Mouse (Mus musculus) limb, embryonic 15.5 days (tissue): ENCODE results near the gene Sprr4. TPM values are rescaled to one million over a fixed set of nuclear protein-coding genes. Genes with fewer than 3 reads are reported as not detected.
"Not testable (repeated sequence)": the region's sequence is repeated elsewhere in the genome, so short reads cannot be mapped to it uniquely, and the experiment has no call there.

Experiments
- ATAC-seq: fragments of 200-750 bp; cut with Nextera tagmentation; 2 replicates; pipeline ENCODE4 v1.8.0; 2017; ENCODE audit warnings: low read depth, moderate TSS enrichment; ENCODE audit not compliant: insufficient number of reproducible peaks, low FRiP score, low TSS enrichment
- H3K27ac ChIP-seq: fragments of 300-500 bp; sonication (generic); 2 replicates; pipeline ENCODE4 v1.5.1; 2015; ENCODE audit warnings: moderate library complexity, mild to moderate bottlenecking, inconsistent platforms
- H3K27me3 ChIP-seq: fragments of 300-500 bp; sonication (generic); 2 replicates; pipeline ENCODE4 v1.6.1; 2015; ENCODE audit warnings: inconsistent platforms
- H3K36me3 ChIP-seq: fragments of 300-500 bp; sonication (generic); 2 replicates; pipeline ENCODE4 v1.6.1; 2015; ENCODE audit warnings: inconsistent platforms
- H3K4me1 ChIP-seq: fragments of 300-500 bp; sonication (generic); 2 replicates; pipeline ENCODE4 v1.6.1; 2015; ENCODE audit warnings: inconsistent platforms
- H3K4me2 ChIP-seq: fragments of 300-500 bp; sonication (generic); 2 replicates; pipeline ENCODE4 v1.6.1; 2015; ENCODE audit warnings: mild to moderate bottlenecking, inconsistent platforms
- H3K4me3 ChIP-seq: fragments of 300-500 bp; sonication (generic); 2 replicates; pipeline ENCODE4 v1.5.1; 2015; ENCODE audit warnings: mild to moderate bottlenecking, inconsistent platforms
- H3K9ac ChIP-seq: fragments of 300-500 bp; sonication (generic); 2 replicates; pipeline ENCODE4 v1.6.1; 2015; ENCODE audit warnings: inconsistent platforms
- H3K9me3 ChIP-seq: fragments of 300-500 bp; sonication (generic); 2 replicates; pipeline ENCODE4 v1.6.1; 2016; ENCODE audit warnings: inconsistent platforms
- WGBS: fragments of 180-500 bp; shearing (Covaris S2); methylation state at CpG from one replicate; pipeline ENCODE4 v1.1.7; 2015; 5-methylcytosine and 5-hydroxymethylcytosine counted together
- polyA plus RNA-seq: library from polyadenylated mRNA; unstranded; fragments of >200 nt; fragmentation: Nextera tagmentation; extraction: Ambion mirVana; gene quantifications from 2 replicates; pipeline ENCODE4 v1.2.1, GENCODE M21; 2015

Sprr4 gene
- polyA plus RNA-seq = not detected in 2 replicates

DNA sequence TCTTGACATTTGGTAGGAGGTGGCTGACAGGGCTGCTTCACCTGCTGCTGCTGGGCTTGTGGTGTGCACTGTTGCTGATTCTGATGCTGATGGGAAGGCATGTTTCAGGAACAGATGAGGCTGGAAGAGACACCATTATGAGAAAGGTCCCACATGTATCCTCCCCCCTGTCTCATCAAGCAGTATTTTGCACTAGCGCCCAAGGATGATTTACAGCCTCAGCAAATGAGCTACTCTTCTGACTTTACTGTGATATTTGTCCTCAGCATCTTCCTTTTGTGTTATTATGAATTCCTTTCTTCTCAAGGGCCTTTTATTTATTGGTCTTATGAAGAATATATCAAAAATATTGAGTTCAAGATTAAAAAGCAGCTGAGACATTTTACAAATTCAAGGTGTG is at the start of gene Sprr4:
TSS of gene Sprr4 (minus strand) at position 101 of the 400 bp plus-strand sequence.
- Histone ChIP-seq H3K27ac (no peak within 1 kb of the TSS), H3K4me1 (no peaks in the 10 kb centered on the region), H3K4me3 (no peak within 1 kb of the TSS), H3K9ac (no peak within 1 kb of the TSS), H3K27me3 (no peaks in the 10 kb centered on the region), H3K9me3 (no peaks in the 10 kb centered on the region), H3K36me3 (no peaks in the 10 kb centered on the region), H3K4me2 (no peak within 1 kb of the TSS)
- 88% methylated on average over 1 of the region's 1 CpGs for WGBS
- ATAC-seq = no peak

DNA sequence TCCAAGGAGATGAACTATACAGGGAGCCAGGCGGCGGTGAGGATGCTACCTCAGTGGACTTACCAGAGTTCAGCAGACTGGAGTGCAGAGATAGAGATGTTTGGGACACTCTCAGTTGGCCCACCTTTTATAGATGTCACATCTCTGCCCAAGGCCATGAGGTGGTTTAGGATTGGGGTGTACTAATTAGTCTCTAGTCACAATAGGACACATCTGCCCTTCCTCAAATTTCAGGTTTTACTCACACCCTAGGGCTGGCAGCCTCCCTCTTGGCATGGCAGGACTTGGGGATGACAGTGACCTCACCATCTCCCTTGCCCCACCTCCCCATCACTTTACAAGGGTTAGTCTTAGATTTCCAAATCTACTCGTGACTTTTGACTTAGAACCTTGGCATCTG is 34.1 kb upstream of the Sprr4 start, which contains the start of gene 2310046K23Rik:
TSS of gene 2310046K23Rik (minus strand) at position 101 of the 400 bp plus-strand sequence.
- no peak within 1 kb of the TSS for H3K4me3 ChIP-seq
- no peaks in the 10 kb centered on the region for H3K9me3 ChIP-seq
- H3K36me3 ChIP-seq = no peaks in the 10 kb centered on the region
- H3K4me2 ChIP-seq = no peak within 1 kb of the TSS
- H3K9ac ChIP-seq = no peak within 1 kb of the TSS
- no peaks in the 10 kb centered on the region for H3K27me3 ChIP-seq
- no peak for ATAC-seq
- no peak within 1 kb of the TSS for H3K27ac ChIP-seq
- WGBS = 84% methylated on average over 3 of the region's 3 CpGs
- H3K4me1 ChIP-seq = no peaks in the 10 kb centered on the region

DNA sequence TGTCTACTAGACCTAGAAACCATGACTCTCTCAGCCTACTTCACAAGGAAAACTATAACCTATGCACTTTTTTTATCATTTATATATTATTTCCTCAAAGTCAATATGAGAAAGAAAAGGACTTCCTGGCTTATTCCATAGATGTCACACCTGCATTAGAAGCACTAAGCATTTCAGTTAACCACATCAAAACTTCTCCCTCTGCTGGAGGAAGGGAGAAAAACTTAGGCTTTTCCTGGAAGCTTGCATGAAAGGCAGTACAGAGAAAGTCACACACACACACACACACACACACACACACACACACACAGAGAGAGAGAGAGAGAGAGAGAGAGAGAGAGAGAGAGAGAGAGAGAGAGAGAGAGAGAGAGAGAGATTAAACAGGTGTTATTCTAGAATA is 12.0 kb upstream of the Sprr4 start:
- Histone ChIP-seq H3K27me3 (no peaks in the 10 kb centered on the region), H3K4me3 (no peak overlapping the region), H3K27ac (no peak overlapping the region), H3K9me3 (no peaks in the 10 kb centered on the region), H3K4me1 (no peaks in the 10 kb centered on the region), H3K9ac (no peak overlapping the region), H3K4me2 (no peak overlapping the region), H3K36me3 (no peaks in the 10 kb centered on the region)
- no peak for ATAC-seq

DNA sequence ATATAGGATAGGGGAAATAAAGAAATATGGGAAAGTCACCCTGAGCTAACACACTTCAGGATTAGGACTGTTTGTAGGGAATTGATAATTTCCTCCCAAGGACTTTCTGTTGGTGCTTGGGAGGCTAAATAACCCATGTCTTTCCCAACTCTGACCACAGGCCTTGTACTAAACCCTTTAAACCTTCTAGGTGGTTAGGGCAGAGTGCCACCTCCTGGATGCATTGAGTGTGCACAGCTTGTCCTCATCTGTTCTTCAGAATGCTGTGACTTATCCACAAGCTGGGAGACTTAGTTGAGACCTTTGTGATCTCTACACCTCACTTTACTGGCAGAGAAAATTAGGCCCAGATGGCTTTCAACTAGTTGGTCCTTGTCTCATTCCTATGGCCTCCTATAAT is 10.5 kb upstream of the Sprr4 start:
- Histone ChIP-seq H3K36me3 (no peaks in the 10 kb centered on the region), H3K4me1 (no peaks in the 10 kb centered on the region)
- ATAC-seq = no peak

DNA sequence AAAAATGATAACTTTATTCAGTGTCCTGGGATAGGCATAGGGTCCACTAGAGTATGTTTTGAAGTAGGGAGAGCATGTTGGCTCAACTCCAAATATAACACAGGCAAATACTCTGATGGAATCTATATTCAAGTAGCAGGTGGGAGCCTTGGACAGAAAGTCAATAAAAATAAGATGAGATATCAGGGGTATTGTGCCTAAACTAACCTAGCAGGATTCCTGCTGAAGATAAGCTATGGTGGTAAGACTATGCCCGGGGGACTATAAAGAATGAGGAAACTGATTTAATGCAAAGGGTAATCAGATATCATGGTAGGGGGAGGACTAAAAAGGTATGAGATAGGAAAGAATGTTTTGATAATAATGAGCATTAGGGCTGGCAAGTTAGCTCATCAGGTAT is 7.9 kb upstream of the Sprr4 start:
- no peak overlapping the region for H3K4me2 ChIP-seq
- no peak overlapping the region for H3K4me3 ChIP-seq
- no peak for ATAC-seq
- H3K27me3 ChIP-seq = no peaks in the 10 kb centered on the region
- no peaks in the 10 kb centered on the region for H3K9me3 ChIP-seq
- H3K27ac ChIP-seq = no peak overlapping the region
- no peak overlapping the region for H3K9ac ChIP-seq
- H3K36me3 ChIP-seq = no peaks in the 10 kb centered on the region
- H3K4me1 ChIP-seq = no peaks in the 10 kb centered on the region
- 80% methylated on average over 1 of the region's 1 CpGs for WGBS

More for the DNA sequence above, 10.5 kb upstream of the Sprr4 start:
- Histone ChIP-seq H3K27ac (no peak overlapping the region), H3K4me2 (no peak overlapping the region), H3K4me3 (no peak overlapping the region), H3K27me3 (no peaks in the 10 kb centered on the region), H3K9me3 (no peaks in the 10 kb centered on the region), H3K9ac (no peak overlapping the region)

DNA sequence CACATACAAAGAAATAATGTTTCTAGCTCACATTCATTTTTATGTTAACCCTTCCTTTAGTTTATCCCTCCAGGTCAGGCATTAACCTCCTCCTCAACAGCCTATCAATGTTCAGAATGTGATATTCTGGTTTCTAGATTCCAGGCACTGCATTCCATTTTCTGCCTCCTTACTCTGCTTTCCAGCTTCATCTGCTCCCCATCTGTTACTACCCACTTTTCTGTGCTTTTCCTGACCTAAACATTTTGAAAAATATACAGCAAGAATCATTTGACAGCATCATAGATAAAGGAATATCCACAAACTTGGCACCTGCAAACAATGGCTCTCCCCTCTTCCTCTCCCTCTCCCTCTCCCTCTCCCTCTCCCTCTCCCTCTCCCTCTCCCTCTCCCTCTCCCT is 3.2 kb upstream of the Sprr4 start:
- Histone ChIP-seq H3K4me1 (no peaks in the 10 kb centered on the region), H3K4me2 (no peak overlapping the region), H3K36me3 (no peaks in the 10 kb centered on the region), H3K4me3 (no peak overlapping the region), H3K9ac (no peak overlapping the region), H3K9me3 (no peaks in the 10 kb centered on the region), H3K27me3 (no peaks in the 10 kb centered on the region), H3K27ac (no peak overlapping the region)
- ATAC-seq = no peak

DNA sequence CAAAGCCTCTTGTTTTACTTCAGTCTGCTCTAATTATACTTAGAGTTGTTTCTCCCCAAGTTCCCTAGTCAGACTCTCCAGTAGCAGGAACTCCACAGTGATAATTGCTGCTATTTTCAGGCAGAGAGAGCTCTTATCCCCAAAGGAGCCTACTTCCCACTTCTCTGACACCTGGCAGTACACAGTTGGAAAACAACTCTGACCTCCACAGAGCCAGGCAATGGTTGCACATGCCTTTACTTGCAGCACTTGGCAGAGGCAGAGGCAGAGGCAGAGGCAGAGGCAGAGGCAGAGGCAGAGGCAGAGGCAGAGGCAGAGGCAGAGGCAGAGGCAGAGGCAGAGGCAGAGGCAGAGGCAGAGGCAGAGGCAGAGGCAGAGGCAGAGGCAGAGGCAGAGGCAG is 10.0 kb downstream of the Sprr4 start:
- not testable (repeated sequence) for H3K4me1 ChIP-seq, H3K9me3 ChIP-seq, H3K9ac ChIP-seq, H3K36me3 ChIP-seq, ATAC-seq, H3K4me3 ChIP-seq, H3K27ac ChIP-seq, H3K27me3 ChIP-seq, H3K4me2 ChIP-seq

DNA sequence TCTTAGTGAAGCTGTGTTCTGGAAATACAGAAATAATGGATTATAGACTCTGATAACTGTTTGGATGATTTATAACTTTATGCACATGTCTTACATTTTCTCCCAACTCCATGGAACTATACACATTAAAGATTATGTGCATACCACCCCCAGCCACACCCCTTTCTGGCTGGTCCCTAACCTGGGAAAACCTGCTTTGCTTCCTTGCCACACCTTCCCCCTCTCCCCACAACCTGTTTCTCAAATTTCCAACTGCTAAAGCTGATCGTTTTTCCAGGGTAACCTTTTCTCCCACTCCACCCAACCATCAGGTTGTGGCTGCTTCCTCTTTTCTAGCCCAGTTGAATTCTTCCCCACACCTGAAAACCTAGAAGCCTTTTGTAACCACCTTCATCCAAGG is 14.0 kb downstream of the Sprr4 start:
- H3K27ac ChIP-seq = no peak overlapping the region; the same call in 1 of the 2 replicates
- H3K4me1 ChIP-seq = no peaks in the 10 kb centered on the region
- H3K9ac ChIP-seq = no peak overlapping the region
- no peaks in the 10 kb centered on the region for H3K9me3 ChIP-seq
- no peak overlapping the region for H3K4me2 ChIP-seq
- WGBS = 35% methylated on average over 1 of the region's 1 CpGs
- H3K36me3 ChIP-seq = no peaks in the 10 kb centered on the region
- H3K4me3 ChIP-seq = no peak overlapping the region
- no peak for ATAC-seq
- no peaks in the 10 kb centered on the region for H3K27me3 ChIP-seq

DNA sequence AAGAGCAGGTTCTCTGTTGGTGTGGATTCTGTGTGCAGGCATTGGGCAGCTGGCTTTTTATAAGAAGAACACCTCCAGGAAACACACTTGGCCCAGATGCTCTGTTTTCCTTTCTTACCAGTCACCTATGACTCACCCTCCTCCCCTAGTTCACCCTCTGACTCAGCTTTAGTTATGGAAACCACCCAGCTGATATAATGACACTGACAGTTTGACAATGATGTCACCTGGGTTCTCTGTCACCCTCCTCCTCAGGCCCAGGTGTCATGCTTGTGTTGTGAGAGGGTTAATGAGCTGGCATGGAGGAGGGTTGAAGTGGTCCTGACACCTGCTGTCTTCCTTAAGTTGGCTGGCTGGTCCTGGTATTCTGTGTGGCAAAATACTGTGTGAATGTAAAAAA is 14.4 kb downstream of the Sprr4 start, which contains the start of gene Sprr1a:
TSS of gene Sprr1a (minus strand) at position 33 of the 400 bp plus-strand sequence.
- Histone ChIP-seq H3K27ac (no peak within 1 kb of the TSS; the same call in 1 of the 2 replicates), H3K9me3 (no peaks in the 10 kb centered on the region), H3K4me1 (no peaks in the 10 kb centered on the region), H3K27me3 (no peaks in the 10 kb centered on the region), H3K4me2 (no peak within 1 kb of the TSS), H3K4me3 (no peak within 1 kb of the TSS), H3K9ac (no peak within 1 kb of the TSS), H3K36me3 (no peaks in the 10 kb centered on the region)
- no peak for ATAC-seq

DNA sequence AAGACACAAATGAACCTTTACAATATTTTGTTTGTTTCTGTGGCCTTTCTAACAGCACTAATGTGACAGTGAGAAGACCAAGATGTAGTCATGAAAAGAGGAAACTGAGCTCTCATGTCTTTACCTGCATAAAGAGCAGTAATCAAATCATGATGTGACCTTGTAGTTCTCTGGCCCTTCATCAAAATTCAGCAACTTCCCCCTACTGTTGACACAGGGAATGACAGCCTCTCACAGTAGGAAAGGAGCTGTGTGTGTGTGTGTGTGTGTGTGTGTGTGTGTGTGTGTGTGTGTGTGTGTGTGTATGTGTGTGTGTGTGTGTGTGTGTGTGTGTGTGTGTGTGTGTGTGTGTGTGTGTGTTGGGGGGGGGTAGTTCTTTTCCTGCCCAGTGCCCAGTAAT is 19.0 kb downstream of the Sprr4 start:
- not testable (repeated sequence) for H3K4me3 ChIP-seq, H3K27me3 ChIP-seq, H3K9ac ChIP-seq, H3K27ac ChIP-seq, H3K9me3 ChIP-seq, ATAC-seq, H3K36me3 ChIP-seq, H3K4me2 ChIP-seq, H3K4me1 ChIP-seq

DNA sequence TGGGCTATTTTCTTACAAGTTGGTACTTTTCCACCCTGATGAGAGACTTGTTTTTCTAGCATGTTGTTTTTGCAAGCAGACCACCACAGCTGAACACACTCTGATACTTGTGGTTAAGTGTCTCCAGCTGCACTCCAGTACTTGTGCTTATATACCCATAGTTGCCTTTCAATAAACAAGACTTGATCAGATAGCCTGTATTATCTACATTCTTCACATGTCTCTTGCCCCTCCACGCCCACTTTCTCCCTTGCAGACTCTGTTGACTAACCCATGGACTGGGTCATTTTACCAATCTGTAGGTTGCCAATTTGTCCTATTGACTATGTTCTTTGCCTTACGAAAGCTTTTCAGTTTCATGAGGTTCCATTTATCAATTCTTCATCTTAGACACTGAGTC is 30.2 kb downstream of the Sprr4 start:
- no peaks in the 10 kb centered on the region for H3K9me3 ChIP-seq
- 90% methylated on average over 2 of the region's 2 CpGs for WGBS
- no peaks in the 10 kb centered on the region for H3K27me3 ChIP-seq
- H3K4me3 ChIP-seq = no peak overlapping the region
- H3K9ac ChIP-seq = no peak overlapping the region
- ATAC-seq = no peak
- no peak overlapping the region for H3K4me2 ChIP-seq
- H3K27ac ChIP-seq = no peak overlapping the region
- no peaks in the 10 kb centered on the region for H3K36me3 ChIP-seq
- H3K4me1 ChIP-seq = no peaks in the 10 kb centered on the region

DNA sequence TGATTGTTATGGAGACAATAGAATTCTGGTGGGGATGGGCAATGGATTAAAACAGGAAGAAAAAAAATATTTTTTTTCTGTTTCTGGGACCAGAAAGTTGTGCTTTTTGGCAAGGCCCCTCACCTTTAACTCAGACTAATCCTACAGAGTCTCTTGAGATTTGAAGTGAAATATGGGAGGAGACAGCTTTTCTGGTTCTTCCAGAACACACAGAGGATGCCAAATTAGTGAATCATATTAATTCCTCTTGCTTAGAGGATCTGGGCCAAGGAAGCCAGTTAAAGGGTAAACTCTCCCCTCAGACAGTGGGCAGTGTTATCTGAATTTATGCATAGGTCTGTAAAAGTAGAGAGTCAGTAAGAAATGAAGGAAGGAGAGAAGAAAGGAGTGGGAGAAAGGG is 32.9 kb downstream of the Sprr4 start:
- Histone ChIP-seq H3K27me3 (no peaks in the 10 kb centered on the region), H3K4me3 (no peak overlapping the region), H3K4me1 (no peaks in the 10 kb centered on the region), H3K27ac (no peak overlapping the region), H3K36me3 (no peaks in the 10 kb centered on the region), H3K4me2 (no peak overlapping the region), H3K9ac (no peak overlapping the region), H3K9me3 (no peaks in the 10 kb centered on the region)
- no peak for ATAC-seq

DNA sequence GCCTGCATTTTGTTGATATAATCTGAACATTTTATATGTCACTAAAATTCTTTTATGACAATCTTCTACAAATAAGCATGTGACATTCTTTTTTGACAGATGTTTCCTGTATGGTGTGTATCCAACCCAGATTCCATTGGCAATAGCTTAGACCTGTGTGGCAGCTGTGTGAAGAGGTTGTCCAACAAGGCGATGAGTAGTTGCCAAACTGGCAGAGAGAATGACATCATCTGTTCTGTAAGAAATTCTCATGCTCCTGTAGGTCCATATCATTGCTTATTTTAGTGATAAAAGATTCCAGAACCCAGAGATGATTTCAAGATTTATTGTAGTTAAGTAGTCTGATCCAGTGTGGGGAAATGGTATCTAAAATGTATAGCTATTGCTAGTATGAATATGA is 33.7 kb downstream of the Sprr4 start:
- no peak overlapping the region for H3K27ac ChIP-seq
- no peak overlapping the region for H3K4me3 ChIP-seq
- H3K4me2 ChIP-seq = no peak overlapping the region
- 67% methylated on average over 1 of the region's 1 CpGs for WGBS
- no peaks in the 10 kb centered on the region for H3K9me3 ChIP-seq
- no peaks in the 10 kb centered on the region for H3K4me1 ChIP-seq
- ATAC-seq = no peak
- H3K9ac ChIP-seq = no peak overlapping the region
- no peaks in the 10 kb centered on the region for H3K36me3 ChIP-seq
- H3K27me3 ChIP-seq = no peaks in the 10 kb centered on the region
